Mouse (Mus musculus): Measurements from ENCODE around the gene Mllt3. TPM values are rescaled to one million over a fixed set of nuclear protein-coding genes. Genes with fewer than 3 reads are reported as not detected.

The Mllt3 gene
- polyA plus RNA-seq, 1 experiment from 2014 or later, result 62.3 TPM

- no peak overlapping the region for H3K27ac ChIP-seq (ENCODE audit: low read depth, low read length)
- no peak overlapping the region for H3K4me3 ChIP-seq (ENCODE audit: low read depth, low read length)
- H3K9ac ChIP-seq (ENCODE audit: low read length), result no peak overlapping the region
- no peak for DNase-seq (ENCODE audit: low spot score, missing footprints)
- WGBS, result 78% methylated on average over 6 of the region's 6 CpGs
- ATAC-seq (ENCODE audit: low FRiP score), result no peak
- H3K4me1 ChIP-seq (ENCODE audit: control insufficient read depth, insufficient read depth, low read length), result no peaks in the 10 kb centered on the region
- H3K9me3 ChIP-seq (ENCODE audit: control insufficient read depth, low read length), result no peaks in the 10 kb centered on the region
- no peak overlapping the region for H3K4me2 ChIP-seq
- no peaks in the 10 kb centered on the region for H3K27me3 ChIP-seq (ENCODE audit: control insufficient read depth, insufficient read depth, low read length)
- H3K36me3 ChIP-seq (ENCODE audit: control insufficient read depth, insufficient read depth, low read length), result no peaks in the 10 kb centered on the region
Measured at GRCm38 (mm10) chr4:87949451-87949850, 83.7 kb downstream of the Mllt3 start.

- H3K4me2 ChIP-seq, result no peak overlapping the region
- ATAC-seq (ENCODE audit: low FRiP score), result no peak
- no peak overlapping the region for H3K27ac ChIP-seq (ENCODE audit: low read depth, low read length)
- H3K4me3 ChIP-seq (ENCODE audit: low read depth, low read length), result no peak overlapping the region
- peaks cover 5% of the 10 kb centered on the region; the same call in 1 of the 2 replicates for H3K4me1 ChIP-seq (ENCODE audit: control insufficient read depth, insufficient read depth, low read length)
- no peaks in the 10 kb centered on the region for H3K27me3 ChIP-seq (ENCODE audit: control insufficient read depth, insufficient read depth, low read length)
- H3K9ac ChIP-seq (ENCODE audit: low read length), result no peak overlapping the region
- H3K9me3 ChIP-seq (ENCODE audit: control insufficient read depth, low read length), result no peaks in the 10 kb centered on the region
- no peak for DNase-seq (ENCODE audit: low spot score, missing footprints)
- H3K36me3 ChIP-seq (ENCODE audit: control insufficient read depth, insufficient read depth, low read length), result no peaks in the 10 kb centered on the region
- WGBS, result 80% methylated on average over 3 of the region's 3 CpGs
Measured at GRCm38 (mm10) chr4:87944320-87944719, 88.8 kb downstream of the Mllt3 start.

- WGBS, result 83% methylated on average over 8 of the region's 8 CpGs
- peaks cover 5% of the 10 kb centered on the region; the same call in 1 of the 2 replicates for H3K4me1 ChIP-seq (ENCODE audit: control insufficient read depth, insufficient read depth, low read length)
- H3K9me3 ChIP-seq (ENCODE audit: control insufficient read depth, low read length), result no peaks in the 10 kb centered on the region
- ATAC-seq (ENCODE audit: low FRiP score), result no peak
- H3K4me2 ChIP-seq, result no peak overlapping the region
- no peak for DNase-seq (ENCODE audit: low spot score, missing footprints)
- H3K27ac ChIP-seq (ENCODE audit: low read depth, low read length), result no peak overlapping the region
- H3K36me3 ChIP-seq (ENCODE audit: control insufficient read depth, insufficient read depth, low read length), result no peaks in the 10 kb centered on the region
- no peak overlapping the region for H3K4me3 ChIP-seq (ENCODE audit: low read depth, low read length)
- H3K9ac ChIP-seq (ENCODE audit: low read length), result no peak overlapping the region
- H3K27me3 ChIP-seq (ENCODE audit: control insufficient read depth, insufficient read depth, low read length), result no peaks in the 10 kb centered on the region
Measured at GRCm38 (mm10) chr4:87942921-87943403, 90.2 kb downstream of the Mllt3 start.

- H3K4me1 ChIP-seq (ENCODE audit: control insufficient read depth, insufficient read depth, low read length), result peaks cover 5% of the 10 kb centered on the region; the same call in 1 of the 2 replicates
- H3K27me3 ChIP-seq (ENCODE audit: control insufficient read depth, insufficient read depth, low read length), result no peaks in the 10 kb centered on the region
- no peak overlapping the region for H3K4me3 ChIP-seq (ENCODE audit: low read depth, low read length)
- H3K36me3 ChIP-seq (ENCODE audit: control insufficient read depth, insufficient read depth, low read length), result no peaks in the 10 kb centered on the region
- DNase-seq (ENCODE audit: low spot score, missing footprints) (no peak), ATAC-seq (ENCODE audit: low FRiP score) (no peak)
- H3K4me2 ChIP-seq, result no peak overlapping the region
- 95% methylated on average over 7 of the region's 7 CpGs for WGBS
- no peak overlapping the region for H3K27ac ChIP-seq (ENCODE audit: low read depth, low read length)
- H3K9ac ChIP-seq (ENCODE audit: low read length), result no peak overlapping the region
- H3K9me3 ChIP-seq (ENCODE audit: control insufficient read depth, low read length), result no peaks in the 10 kb centered on the region
Measured at GRCm38 (mm10) chr4:87939474-87940154, 93.5 kb downstream of the Mllt3 start.

GRCm38 (mm10) chr4:87936326-87936725 is 96.8 kb downstream of the Mllt3 start:
- H3K27ac ChIP-seq (ENCODE audit: low read depth, low read length), result no peak overlapping the region
- no peaks in the 10 kb centered on the region for H3K27me3 ChIP-seq (ENCODE audit: control insufficient read depth, insufficient read depth, low read length)
- no peak overlapping the region for H3K9ac ChIP-seq (ENCODE audit: low read length)
- DNase-seq (ENCODE audit: low spot score, missing footprints) (no peak), ATAC-seq (ENCODE audit: low FRiP score) (no peak)
- H3K4me3 ChIP-seq (ENCODE audit: low read depth, low read length), result no peak overlapping the region
- H3K36me3 ChIP-seq (ENCODE audit: control insufficient read depth, insufficient read depth, low read length), result no peaks in the 10 kb centered on the region
- H3K4me2 ChIP-seq, result no peak overlapping the region
- no peaks in the 10 kb centered on the region; the same call in 1 of the 2 replicates for H3K4me1 ChIP-seq (ENCODE audit: control insufficient read depth, insufficient read depth, low read length)
- WGBS, result 73% methylated on average over 2 of the region's 2 CpGs
- no peaks in the 10 kb centered on the region for H3K9me3 ChIP-seq (ENCODE audit: control insufficient read depth, low read length)

- Histone ChIP-seq H3K9ac (ENCODE audit: low read length) (no peak overlapping the region), H3K4me3 (ENCODE audit: low read depth, low read length) (no peak overlapping the region), H3K9me3 (ENCODE audit: control insufficient read depth, low read length) (no peaks in the 10 kb centered on the region), H3K27ac (ENCODE audit: low read depth, low read length) (no peak overlapping the region), H3K27me3 (ENCODE audit: control insufficient read depth, insufficient read depth, low read length) (no peaks in the 10 kb centered on the region), H3K36me3 (ENCODE audit: control insufficient read depth, insufficient read depth, low read length) (no peaks in the 10 kb centered on the region), H3K4me1 (ENCODE audit: control insufficient read depth, insufficient read depth, low read length) (no peaks in the 10 kb centered on the region; the same call in 1 of the 2 replicates), H3K4me2 (no peak overlapping the region)
- DNase-seq (ENCODE audit: low spot score, missing footprints) (no peak), ATAC-seq (ENCODE audit: low FRiP score) (no peak)
- 89% methylated on average over 4 of the region's 4 CpGs for WGBS
Measured at GRCm38 (mm10) chr4:87933701-87934337, 99.3 kb downstream of the Mllt3 start.

GRCm38 (mm10) chr4:87930356-87931245 is 102.6 kb downstream of the Mllt3 start:
- Histone ChIP-seq H3K36me3 (ENCODE audit: control insufficient read depth, insufficient read depth, low read length) (no peaks in the 10 kb centered on the region), H3K4me1 (ENCODE audit: control insufficient read depth, insufficient read depth, low read length) (no peaks in the 10 kb centered on the region; the same call in 1 of the 2 replicates), H3K4me2 (no peak overlapping the region), H3K9me3 (ENCODE audit: control insufficient read depth, low read length) (no peaks in the 10 kb centered on the region), H3K27me3 (ENCODE audit: control insufficient read depth, insufficient read depth, low read length) (no peaks in the 10 kb centered on the region), H3K9ac (ENCODE audit: low read length) (no peak overlapping the region), H3K4me3 (ENCODE audit: low read depth, low read length) (no peak overlapping the region), H3K27ac (ENCODE audit: low read depth, low read length) (no peak overlapping the region)
- WGBS, result 93% methylated on average over 8 of the region's 8 CpGs
- DNase-seq (ENCODE audit: low spot score, missing footprints), result no peak
- ATAC-seq (ENCODE audit: low FRiP score), result no peak

- H3K4me1 ChIP-seq (ENCODE audit: control insufficient read depth, insufficient read depth, low read length), result no peaks in the 10 kb centered on the region; the same call in 1 of the 2 replicates
- no peaks in the 10 kb centered on the region for H3K9me3 ChIP-seq (ENCODE audit: control insufficient read depth, low read length)
- no peak overlapping the region for H3K9ac ChIP-seq (ENCODE audit: low read length)
- no peaks in the 10 kb centered on the region for H3K36me3 ChIP-seq (ENCODE audit: control insufficient read depth, insufficient read depth, low read length)
- H3K4me2 ChIP-seq, result no peak overlapping the region
- DNase-seq (ENCODE audit: low spot score, missing footprints), result no peak
- ATAC-seq (ENCODE audit: low FRiP score), result no peak
- no peak overlapping the region for H3K27ac ChIP-seq (ENCODE audit: low read depth, low read length)
- no peaks in the 10 kb centered on the region for H3K27me3 ChIP-seq (ENCODE audit: control insufficient read depth, insufficient read depth, low read length)
- 74% methylated on average over 3 of the region's 3 CpGs for WGBS
- H3K4me3 ChIP-seq (ENCODE audit: low read depth, low read length), result no peak overlapping the region
Measured at GRCm38 (mm10) chr4:87928603-87929199, 104.5 kb downstream of the Mllt3 start.

Measured in midbrain, embryonic 11.5 days (tissue).